Mouse (Mus musculus) telencephalon, adult 2 months (tissue): ENCODE measurements around the gene Phactr4.

Source experiments
- DNase-seq: peaks from one replicate; pipeline ENCODE4 v3.0.0-alpha.2; 2011; ENCODE audit warnings: low read depth, low spot score

Gene Phactr4

GRCm38 (mm10) chr4:132411322-132412094 lies 10.8 kb downstream of the Phactr4 start:
- no peak for DNase-seq

- DNase-seq: no peak
Measured at GRCm38 (mm10) chr4:132409587-132410229, 12.6 kb downstream of the Phactr4 start.

GRCm38 (mm10) chr4:132406393-132407189 lies 15.7 kb downstream of the Phactr4 start:
- DNase-seq: no peak

GRCm38 (mm10) chr4:132404588-132404987 lies 17.7 kb downstream of the Phactr4 start:
- DNase-seq: no peak

- no peak for DNase-seq
Measured at GRCm38 (mm10) chr4:132403063-132403660, 19.1 kb downstream of the Phactr4 start.

- DNase-seq: no peak
Measured at GRCm38 (mm10) chr4:132401016-132401415, 21.3 kb downstream of the Phactr4 start.

- no peak for DNase-seq
Measured at GRCm38 (mm10) chr4:132398863-132399262, 23.4 kb downstream of the Phactr4 start.

- DNase-seq: no peak
Measured at GRCm38 (mm10) chr4:132398045-132398774, 24.1 kb downstream of the Phactr4 start.

GRCm38 (mm10) chr4:132397120-132397519 lies 25.2 kb downstream of the Phactr4 start:
- DNase-seq: no peak

GRCm38 (mm10) chr4:132396251-132396650 lies 26.0 kb downstream of the Phactr4 start:
- no peak for DNase-seq

GRCm38 (mm10) chr4:132391063-132391740 lies 31.1 kb downstream of the Phactr4 start:
- DNase-seq: no peak

- no peak for DNase-seq
Measured at GRCm38 (mm10) chr4:132389302-132389701, 33.0 kb downstream of the Phactr4 start.

GRCm38 (mm10) chr4:132387617-132388016 lies 34.7 kb downstream of the Phactr4 start:
- DNase-seq: no peak

GRCm38 (mm10) chr4:132386846-132387245 lies 35.4 kb downstream of the Phactr4 start:
- no peak for DNase-seq

GRCm38 (mm10) chr4:132385771-132386410 lies 36.4 kb downstream of the Phactr4 start:
- DNase-seq: no peak

- DNase-seq: no peak
Measured at GRCm38 (mm10) chr4:132383455-132383854, 38.8 kb downstream of the Phactr4 start.

GRCm38 (mm10) chr4:132382296-132382695 lies 40.0 kb downstream of the Phactr4 start:
- DNase-seq: no peak

GRCm38 (mm10) chr4:132380965-132381616 lies 41.2 kb downstream of the Phactr4 start:
- DNase-seq: no peak

- DNase-seq: no peak
Measured at GRCm38 (mm10) chr4:132373820-132374219, 48.5 kb downstream of the Phactr4 start.
